Mouse (Mus musculus) megakaryocyte, embryonic 14.5 days (primary cell): ENCODE measurements at regions not wholly inside any gene's neighbourhood (a gene's known extent, or its start where the extent isn't known, plus 50 kb on each side); places are given as distances from the start of the nearest gene placed in this dataset.

Experiments
- FLI1 ChIP-seq: IDR thresholded peaks from 2 replicates; pipeline ENCODE4 v1.6.1; 2012; ENCODE audit warnings: low read length, inconsistent platforms, mixed read lengths
- GATA1 ChIP-seq: IDR thresholded peaks from 3 replicates; pipeline ENCODE4 v1.6.1; 2012; ENCODE audit warnings: mixed read lengths, low read length, inconsistent platforms, borderline replicate concordance

- TF ChIP-seq FLI1 (no peak), GATA1 (no peak)
Measured at GRCm38 (mm10) chr13:34462808-34463511, 118.0 kb upstream of the Slc22a23 start.
